Mouse (Mus musculus) kidney, postnatal 10 days (tissue): Measurements from ENCODE around the gene Prkcz.

ENCODE experiments used
- DNase-seq: peaks from one replicate; pipeline ENCODE4 v3.0.0; 2021; ENCODE audit warnings: mixed read lengths

The Prkcz gene

GRCm38 (mm10) chr4:155241789-155242188, 119.4 kb downstream of the Prkcz start:
- no peak for DNase-seq

GRCm38 (mm10) chr4:155239494-155239893, 121.7 kb downstream of the Prkcz start:
- no peak for DNase-seq

- DNase-seq = peak; percentile 74
These were observed 122.9 kb downstream of the Prkcz start for GRCm38 (mm10) chr4:155238276-155238675.

GRCm38 (mm10) chr4:155236737-155237385, 124.3 kb downstream of the Prkcz start:
- no peak for DNase-seq

GRCm38 (mm10) chr4:155235311-155236119, 125.6 kb downstream of the Prkcz start:
- peak; percentile 96 for DNase-seq

GRCm38 (mm10) chr4:155234371-155235310, 126.5 kb downstream of the Prkcz start:
- DNase-seq = peak; percentile 82

- peak; percentile 87 for DNase-seq
These were observed 127.3 kb downstream of the Prkcz start for GRCm38 (mm10) chr4:155233878-155234277.

- DNase-seq = peak; percentile 26
These were observed 132.7 kb downstream of the Prkcz start for GRCm38 (mm10) chr4:155228461-155228860.

GRCm38 (mm10) chr4:155227986-155228385, 133.2 kb downstream of the Prkcz start:
- no peak for DNase-seq

- no peak for DNase-seq
These were observed 135.2 kb downstream of the Prkcz start for GRCm38 (mm10) chr4:155225918-155226317.

- DNase-seq = no peak
These were observed 137.3 kb downstream of the Prkcz start for GRCm38 (mm10) chr4:155223594-155224528.

GRCm38 (mm10) chr4:155222841-155223593, 138.1 kb downstream of the Prkcz start:
- peak; percentile 100 for DNase-seq

- DNase-seq = no peak
These were observed 138.7 kb downstream of the Prkcz start, which contains the start of gene Ski for GRCm38 (mm10) chr4:155222552-155222840. Gene Ski (minus strand): TSS chr4:155222592.

GRCm38 (mm10) chr4:155221599-155222551, 139.3 kb downstream of the Prkcz start:
- peak; percentile 86 for DNase-seq

GRCm38 (mm10) chr4:155221106-155221505, 140.1 kb downstream of the Prkcz start:
- DNase-seq = no peak

GRCm38 (mm10) chr4:155220213-155221100, 140.7 kb downstream of the Prkcz start:
- DNase-seq = peak; percentile 63

GRCm38 (mm10) chr4:155219271-155220212, 141.6 kb downstream of the Prkcz start:
- DNase-seq = no peak
